Mouse (Mus musculus): ENCODE results near the gene Dcaf4.

DNA sequence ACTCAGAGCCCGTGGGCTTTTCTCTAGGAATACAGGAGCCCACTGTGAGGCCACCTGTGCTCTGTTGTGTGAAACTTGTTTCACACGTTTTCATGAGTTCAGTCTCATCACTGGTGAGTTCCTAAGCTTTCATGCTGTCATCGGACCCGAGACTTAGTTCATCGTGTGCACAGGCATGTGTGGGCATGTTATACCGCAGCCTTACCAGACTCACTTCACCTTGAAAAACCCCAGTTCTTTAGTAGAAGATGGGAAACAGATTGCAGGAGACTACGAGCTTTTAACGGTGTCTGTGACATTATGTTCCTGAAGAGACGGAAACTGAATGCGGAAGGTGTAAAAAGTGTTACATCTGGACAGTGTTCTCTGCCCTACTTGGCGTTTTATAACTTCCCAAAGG, 15.2 kb downstream of the Dcaf4 start:
- no peak for TF ChIP-seq CTCF (IDR thresholded peaks at IDR 0.05; ENCODE audit: control insufficient read depth, insufficient read depth, insufficient read length)
- no peak for TF ChIP-seq MAX (IDR thresholded peaks at IDR 0.05)
- TF ChIP-seq USF1 (IDR thresholded peaks at IDR 0.05; ENCODE audit: low read depth), result no peak
